Mouse (Mus musculus): ENCODE measurements around the gene Sh2b1. TPM values are rescaled to one million over a fixed set of nuclear protein-coding genes. Genes with fewer than 3 reads are reported as not detected.
"Not testable (repeated sequence)": the region's sequence is repeated elsewhere in the genome, so short reads cannot be mapped to it uniquely, and the experiment has no call there.

Sh2b1 gene
- 10 to 100 TPM; 47.1 to 47.6 TPM for total RNA-seq (2021)
- long read RNA-seq, experiment 1, partial matches to known transcripts: 11 of 66 reads
- long read RNA-seq, experiment 1, other reads (novel, unspliced or antisense): 49 of 66 reads
- long read RNA-seq, experiment 2, partial matches to known transcripts: 23 of 70 reads
- long read RNA-seq, experiment 2, other reads (novel, unspliced or antisense): 38 of 70 reads

DNA sequence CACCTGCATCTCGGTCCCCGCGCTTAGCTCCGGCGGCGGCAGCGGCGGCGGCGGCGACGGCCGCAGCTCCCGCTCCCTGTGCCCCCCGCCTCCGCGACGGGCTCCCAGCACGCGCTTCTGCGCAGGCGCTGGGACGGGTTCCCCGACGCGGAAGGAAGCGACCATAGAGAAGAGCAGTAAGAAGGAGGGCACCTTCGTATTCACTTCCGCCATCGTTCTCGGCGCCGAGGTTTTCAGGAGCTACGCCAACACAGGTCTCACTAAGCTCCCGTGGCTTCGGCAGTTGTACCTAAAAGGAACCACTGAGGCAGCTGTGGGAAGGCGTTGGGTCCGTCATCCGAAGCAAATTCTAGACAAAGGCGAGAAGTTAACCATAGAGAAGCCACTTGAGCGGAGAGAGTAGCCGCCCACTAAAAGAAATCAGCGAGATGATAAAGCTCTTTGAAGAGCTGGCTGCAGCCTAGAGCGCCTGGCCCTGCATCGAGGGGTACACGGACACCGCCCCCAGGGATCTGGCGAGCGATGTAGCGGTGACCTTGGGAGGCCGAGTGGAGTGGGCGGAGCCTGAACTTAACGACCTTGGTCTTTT is at the start of gene Sh2b1:
Sh2b1 (minus strand) TSS at position 432 of the 589 bp plus-strand sequence.
- intact Hi-C loops (cut with DNase I; ENCODE audit: low total_unique reads): no loop called here

DNA sequence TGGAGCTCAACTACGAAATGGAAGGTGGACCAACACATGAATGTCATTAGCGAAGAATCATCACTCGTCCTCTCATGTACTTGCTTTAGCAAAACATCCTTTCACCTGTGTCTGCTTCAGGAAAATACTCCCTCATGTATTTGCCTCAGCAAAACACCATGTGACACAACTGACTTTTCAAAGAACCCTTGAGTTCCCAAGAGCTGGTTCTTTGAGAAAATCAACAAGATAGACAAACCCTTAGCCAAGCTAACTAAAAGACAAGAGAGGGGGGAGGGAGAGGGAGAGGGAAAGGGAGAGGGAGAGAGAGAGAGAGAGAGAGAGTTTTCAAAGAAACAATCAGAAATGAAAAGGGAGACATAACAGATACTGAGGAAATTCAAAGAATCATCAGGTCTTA is 48.1 kb upstream of the Sh2b1 start:
- intact Hi-C loops (cut with DNase I; ENCODE audit: low total_unique reads): no loop called here
- no peak for DNase-seq

More for the DNA sequence above, at the start of gene Sh2b1:
- DNase-seq: peak; percentile 90

DNA sequence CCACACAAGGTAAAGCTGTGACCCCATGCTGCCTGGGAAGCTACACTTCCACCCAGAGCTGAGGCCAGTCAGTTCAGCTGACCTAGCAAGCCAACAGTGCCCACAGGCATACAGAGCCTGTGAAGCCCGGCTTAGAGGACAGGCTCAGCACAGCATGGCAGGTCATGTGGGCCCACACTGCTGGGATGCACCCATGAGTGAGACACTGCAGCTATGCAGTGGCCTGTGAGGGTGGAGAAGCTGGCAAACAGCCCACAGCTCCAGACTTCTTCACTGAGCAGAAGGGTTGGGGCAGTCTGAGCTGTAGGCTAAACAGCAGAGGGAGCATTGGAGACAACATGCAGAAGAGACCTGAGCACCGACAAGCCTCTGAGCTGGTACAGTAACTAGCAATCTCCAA is 44.3 kb upstream of the Sh2b1 start:
- intact Hi-C loops (cut with DNase I; ENCODE audit: low total_unique reads): no loop called here
- peak; percentile 47 for DNase-seq

DNA sequence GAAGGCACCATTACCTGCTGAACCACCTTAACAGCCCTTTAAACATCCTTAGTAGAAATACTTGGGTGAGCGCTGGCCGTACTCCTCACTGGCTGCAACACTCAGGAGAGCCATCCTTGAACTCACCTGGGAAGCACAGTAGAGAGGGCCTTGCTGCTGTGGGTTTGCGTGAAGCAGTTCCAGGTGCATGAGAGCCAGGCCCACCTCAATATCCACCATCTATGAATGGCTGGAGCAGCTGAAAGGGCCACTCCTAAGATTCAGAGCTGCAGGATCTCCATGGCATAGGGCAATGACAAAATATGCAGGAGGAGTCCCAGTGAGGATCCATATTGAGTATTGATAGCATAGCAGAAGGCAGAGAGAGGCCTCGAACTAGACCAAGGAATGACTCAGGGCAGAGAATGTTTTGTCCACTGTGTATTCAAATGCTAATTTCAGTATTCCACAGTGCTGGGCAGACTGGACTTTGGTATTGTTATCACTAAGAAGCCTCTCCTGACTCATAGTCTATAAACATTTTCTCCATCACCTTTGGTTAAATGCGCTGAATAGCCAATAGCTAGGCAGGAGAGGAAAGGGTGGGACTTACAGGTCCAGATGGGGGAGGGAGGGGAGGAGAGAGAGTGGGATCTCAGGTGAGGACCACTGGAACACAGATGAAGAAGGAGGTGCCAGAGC is 43.2 kb upstream of the Sh2b1 start:
- no peak for DNase-seq
- intact Hi-C loops (cut with DNase I; ENCODE audit: low total_unique reads): no loop called here

DNA sequence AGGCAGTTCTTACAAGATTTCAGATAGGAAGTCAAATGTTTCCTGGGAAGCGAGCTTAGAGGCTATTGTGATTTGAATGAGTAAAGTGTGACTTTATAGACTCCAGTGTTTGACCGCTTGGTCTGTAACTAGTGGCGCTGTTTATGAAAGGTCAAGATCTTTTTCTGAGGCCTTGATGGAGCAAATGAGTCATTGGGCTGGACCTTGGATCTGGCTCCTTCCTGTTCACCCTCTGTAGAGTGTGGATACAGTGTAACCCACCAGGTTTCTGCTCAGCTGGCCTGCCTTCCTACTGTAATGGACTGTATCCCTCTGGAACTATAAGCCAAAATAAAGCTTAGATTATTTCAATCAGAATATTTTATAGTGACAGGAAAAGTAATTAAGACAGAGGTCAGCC is 36.1 kb upstream of the Sh2b1 start:
- no peak for DNase-seq
- intact Hi-C loops (cut with DNase I; ENCODE audit: low total_unique reads): no loop called here

DNA sequence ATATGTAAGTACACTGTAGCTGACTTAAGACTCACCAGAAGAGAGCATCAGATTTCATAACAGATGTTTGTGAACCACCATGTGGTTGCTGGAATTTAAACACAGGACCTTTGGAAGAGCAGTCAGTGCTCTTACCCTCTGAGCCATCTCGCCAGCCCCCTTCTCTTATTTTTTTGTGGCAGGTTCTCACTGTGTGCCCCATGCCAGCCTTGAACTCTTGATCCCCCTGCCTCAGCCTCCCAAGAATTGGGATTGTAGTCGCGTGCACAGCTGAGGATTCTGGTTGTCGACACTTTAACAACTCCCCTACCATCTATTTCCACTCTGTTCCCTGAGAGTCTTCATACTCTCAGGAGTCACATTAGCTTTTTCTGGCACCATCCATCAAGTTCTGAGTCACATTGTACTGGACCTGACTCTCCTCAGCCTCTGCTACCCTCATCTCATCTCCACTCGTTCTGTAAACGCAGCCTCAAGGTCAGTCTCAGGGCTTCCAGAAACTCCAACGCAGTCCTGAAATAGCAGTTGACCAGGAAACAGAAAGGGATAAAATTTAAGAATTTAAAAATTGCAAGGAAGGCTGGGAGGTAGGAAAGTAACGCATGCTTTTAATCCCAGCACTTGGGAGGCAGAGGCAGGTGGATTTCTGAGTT is 32.0 kb upstream of the Sh2b1 start:
- no peak for DNase-seq
- intact Hi-C loops (cut with DNase I; ENCODE audit: low total_unique reads): no loop called here

DNA sequence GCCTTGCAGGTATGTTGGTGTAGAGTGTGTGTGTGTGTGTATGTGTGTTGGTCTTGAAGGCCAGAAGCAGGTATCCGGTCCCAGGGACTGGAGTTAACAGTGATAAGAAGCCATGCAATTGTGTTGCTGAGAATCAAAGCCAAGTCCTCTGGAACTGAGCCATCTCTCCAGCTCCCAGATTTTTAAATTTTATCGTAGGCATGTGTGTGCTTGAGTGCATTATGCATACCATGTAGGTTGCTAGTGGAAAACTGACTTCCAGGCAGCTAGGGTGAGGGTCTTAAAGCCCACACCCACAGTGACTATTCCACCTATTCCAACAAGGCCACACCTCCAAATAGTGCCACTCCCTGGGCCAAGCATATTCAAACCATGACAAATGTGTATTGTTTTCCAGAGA is 29.7 kb upstream of the Sh2b1 start:
- DNase-seq: no peak
- intact Hi-C loops (cut with DNase I; ENCODE audit: low total_unique reads): no loop called here

DNA sequence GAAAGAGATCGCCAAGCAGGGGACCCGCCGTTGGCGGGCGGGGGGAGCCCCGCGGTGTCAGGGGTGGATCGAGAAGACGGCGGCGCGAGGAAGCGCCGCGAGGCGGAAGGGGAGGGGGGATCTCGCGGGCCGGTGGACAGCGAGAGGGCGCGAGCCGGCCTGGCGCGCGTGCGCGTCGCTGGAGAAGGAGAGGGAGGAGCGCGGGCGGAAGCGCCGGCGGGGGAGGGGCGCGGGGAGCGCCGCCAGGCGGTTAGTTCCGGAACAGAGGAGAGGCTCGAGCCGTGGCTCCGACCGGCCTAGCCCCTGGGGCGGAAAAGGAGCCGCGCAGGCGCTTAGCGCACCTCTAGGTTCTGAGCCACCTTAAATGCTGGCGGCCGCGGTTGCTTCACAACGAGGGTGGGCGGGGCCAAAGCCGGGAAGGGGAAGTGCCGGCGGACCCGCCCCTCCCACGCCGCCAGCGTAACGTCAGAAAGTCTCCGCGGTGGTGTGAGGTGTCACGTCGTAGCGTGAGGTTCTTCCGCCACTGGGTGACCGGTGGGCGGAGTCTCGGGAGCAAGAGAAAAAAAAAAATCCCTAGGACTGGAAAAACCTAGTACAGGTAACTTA is 28.2 kb upstream of the Sh2b1 start, which contains the start of gene Atxn2l:
Atxn2l (minus strand) TSS at position 165 of the 606 bp plus-strand sequence.
- intact Hi-C loops (cut with DNase I; ENCODE audit: low total_unique reads): no loop called here
- DNase-seq: peak; percentile 99

DNA sequence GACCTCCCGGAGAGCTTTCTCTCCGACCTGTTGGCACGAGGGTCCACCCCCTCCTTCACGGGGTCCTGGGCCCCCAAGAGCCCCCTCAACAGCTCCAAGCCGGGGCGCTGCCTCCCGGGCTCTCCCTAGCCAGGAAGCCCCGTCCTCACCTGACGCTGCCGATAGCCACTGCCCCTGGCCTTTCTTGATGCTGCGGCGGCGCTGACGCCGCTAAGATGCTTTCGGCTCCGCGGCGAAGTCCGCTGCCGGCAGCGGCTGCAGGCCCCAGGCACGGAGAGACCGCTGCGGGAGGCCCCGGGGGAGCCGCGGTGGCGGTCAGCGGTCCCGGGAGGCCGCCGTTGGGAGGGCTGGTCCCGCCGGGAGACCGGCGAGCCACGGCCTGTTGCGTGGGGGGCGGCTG is 27.5 kb upstream of the Sh2b1 start:
- no peak for DNase-seq
- intact Hi-C loops (cut with DNase I; ENCODE audit: low total_unique reads): no loop called here

DNA sequence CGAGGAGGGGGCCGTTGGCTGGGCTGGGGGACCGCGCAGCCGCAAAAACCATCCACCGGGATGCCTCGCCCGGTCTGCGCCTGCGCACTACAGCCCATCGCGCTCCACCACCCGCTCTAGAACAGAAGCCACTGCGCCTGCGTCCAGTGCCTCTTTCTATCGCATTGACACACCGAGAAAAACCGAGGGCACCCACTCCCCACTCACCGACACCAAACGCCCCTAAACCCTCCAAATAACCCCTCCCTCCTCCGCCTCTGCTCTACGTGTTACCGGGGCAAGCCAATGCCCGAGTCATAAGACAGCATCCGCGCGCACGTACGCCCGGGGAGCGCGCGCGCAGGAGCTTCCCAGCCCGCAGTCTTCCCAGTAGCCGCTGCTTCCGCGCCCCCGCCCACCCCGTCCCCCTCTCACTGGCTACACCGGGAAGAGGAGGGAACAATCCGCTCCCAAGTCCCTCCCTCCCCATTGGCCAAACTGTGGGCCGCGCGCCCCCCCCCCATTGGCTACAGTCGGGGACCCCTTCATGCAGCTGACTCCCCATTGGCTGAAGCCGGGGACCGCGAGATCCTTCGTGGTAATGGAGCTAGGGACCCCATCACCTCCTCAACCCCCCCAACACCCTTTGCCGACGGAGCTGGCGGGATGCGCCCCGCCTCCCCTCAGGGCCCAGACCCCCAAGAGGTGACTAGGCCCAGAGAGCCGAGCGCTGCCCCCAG is 27.0 kb upstream of the Sh2b1 start:
- intact Hi-C loops (cut with DNase I; ENCODE audit: low total_unique reads): no loop called here
- DNase-seq: peak; percentile 94

DNA sequence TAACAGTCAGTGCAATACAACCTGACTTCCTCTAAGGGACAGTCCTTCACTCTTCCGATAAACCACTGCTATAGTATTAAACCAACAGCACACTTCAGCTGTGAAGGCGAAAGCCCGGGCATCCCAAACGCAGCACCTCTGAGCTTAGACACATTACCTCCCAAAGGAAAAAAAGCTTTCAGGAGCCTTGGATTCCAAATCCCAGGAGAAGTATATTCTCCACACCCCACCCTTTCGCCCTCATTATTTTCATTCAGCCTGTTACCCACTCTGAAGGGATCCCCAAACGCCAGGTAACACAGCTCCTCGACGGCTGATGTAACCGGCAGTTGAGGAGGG is 26.4 kb upstream of the Sh2b1 start:
- intact Hi-C loops (cut with DNase I; ENCODE audit: low total_unique reads): no loop called here
- no peak for DNase-seq

DNA sequence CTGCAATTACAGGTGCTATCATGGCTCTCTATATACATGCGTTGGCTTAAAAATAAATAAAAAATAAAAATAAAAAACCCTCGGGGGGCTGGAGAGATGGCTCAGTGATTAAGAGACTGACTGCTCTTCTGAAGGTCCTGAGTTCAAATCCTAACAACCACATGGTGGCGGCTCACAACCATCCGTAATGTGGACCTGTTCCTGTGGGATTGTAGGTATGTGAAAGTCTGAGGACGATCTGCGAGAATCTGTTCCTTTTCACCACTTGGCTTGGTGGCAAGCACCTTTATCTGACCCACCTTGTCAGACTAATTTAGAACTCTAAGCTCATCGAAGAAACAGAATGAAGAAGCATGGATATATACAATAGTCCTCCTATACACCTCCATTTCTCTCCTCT is 24.2 kb upstream of the Sh2b1 start:
- DNase-seq: no peak
- intact Hi-C loops (cut with DNase I; ENCODE audit: low total_unique reads): no loop called here

DNA sequence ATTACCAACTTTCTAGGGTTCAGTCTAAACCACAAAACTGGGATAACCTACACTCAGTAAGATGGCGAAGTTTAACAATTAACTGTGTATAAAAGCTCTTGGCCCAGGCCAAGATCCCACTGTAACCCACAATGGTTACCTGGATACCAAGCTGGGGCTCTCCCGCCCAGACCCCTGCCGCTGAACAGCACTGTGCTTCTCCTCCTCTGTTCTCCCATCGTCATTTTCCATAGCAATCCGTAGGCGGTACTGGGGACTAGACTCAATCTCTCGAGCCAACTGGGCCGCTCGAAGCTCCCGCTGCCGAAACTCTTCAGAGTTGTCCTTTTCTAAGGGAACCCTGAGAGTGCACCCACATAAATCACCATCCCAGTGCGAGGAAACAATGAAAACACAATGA is 22.7 kb upstream of the Sh2b1 start:
- DNase-seq: no peak
- intact Hi-C loops (cut with DNase I; ENCODE audit: low total_unique reads): no loop called here

DNA sequence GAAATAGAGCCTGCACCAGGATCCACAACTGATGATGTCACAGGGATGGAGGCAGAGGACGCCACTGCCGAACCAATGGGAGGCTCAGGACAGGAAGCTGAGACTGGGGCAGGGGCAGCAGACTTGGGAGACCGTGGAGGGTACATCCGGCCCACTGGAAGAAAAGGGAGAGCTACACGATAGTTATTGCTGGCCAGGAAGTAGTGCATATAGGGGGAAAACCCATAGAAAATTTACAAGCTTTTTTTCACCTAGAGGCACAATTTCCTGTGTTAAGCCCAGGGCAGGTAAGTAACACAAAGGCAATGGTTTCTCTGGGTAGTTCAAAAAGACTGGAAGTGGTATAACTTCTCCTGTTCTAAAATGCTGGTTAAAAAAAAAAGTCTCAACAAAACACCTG is 21.3 kb upstream of the Sh2b1 start:
- intact Hi-C loops (cut with DNase I; ENCODE audit: low total_unique reads): no loop called here
- DNase-seq: no peak

DNA sequence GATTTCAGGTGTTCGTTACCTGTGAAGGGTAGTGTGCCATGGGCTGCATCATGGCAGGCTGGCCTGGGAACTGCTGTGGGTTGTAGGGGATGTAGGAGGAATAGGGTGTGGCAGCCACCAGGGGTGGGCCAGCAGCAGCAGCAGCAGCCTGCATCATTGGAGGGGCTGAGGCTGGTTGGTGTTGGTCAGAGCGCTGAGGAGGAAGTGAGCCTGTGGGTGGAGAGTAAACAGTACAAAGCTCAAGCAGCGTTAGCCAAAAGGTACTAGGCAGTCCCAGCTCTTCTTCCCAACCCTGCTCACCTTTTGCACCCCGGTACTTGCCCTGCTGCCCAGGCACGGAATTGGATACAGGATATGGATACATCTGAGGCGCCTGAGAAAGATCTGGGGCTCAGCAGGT is 18.9 kb upstream of the Sh2b1 start:
- DNase-seq: no peak
- intact Hi-C loops (cut with DNase I; ENCODE audit: low total_unique reads): no loop called here

DNA sequence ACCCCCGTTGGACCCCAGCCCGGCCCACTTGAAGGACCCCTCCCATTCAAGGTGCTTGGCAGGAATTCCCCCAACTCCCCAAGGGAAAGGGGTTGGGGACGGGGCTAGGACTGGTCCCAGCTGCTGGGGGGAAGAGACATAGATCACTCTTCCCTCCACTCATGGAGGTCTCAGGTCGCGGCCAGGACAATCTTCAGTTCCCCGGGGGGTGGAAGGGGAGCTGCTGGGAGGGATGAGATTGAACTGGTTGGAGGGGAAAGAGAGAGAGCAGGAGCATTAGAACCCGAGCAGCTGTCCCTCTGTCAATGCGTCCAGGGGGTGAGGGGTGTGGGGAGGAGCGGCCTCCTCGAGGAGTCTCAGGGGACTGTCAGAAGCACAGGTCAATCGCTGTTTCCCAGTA is 16.7 kb upstream of the Sh2b1 start:
- no peak for DNase-seq
- intact Hi-C loops (cut with DNase I; ENCODE audit: low total_unique reads): no loop called here

DNA sequence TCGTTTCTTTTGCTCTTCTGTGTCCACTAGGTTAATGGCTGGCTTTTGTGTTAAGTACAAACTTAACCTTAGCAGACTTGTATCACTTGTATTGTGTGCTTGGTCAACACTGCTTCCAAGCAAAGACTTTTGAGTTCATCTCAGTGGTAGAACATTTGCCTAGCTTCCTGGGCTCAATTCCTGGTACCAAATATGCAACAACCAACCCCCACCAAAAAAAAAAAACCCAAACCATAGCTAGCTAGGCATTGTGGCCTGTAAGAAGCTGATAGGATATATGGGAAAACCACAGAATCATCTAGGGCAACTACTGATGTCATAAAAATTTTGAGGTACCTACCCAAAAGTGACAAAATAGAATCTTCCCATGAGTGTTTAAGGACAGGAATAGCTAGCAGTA is 15.8 kb upstream of the Sh2b1 start:
- no peak for DNase-seq
- intact Hi-C loops (cut with DNase I; ENCODE audit: low total_unique reads): no loop called here

DNA sequence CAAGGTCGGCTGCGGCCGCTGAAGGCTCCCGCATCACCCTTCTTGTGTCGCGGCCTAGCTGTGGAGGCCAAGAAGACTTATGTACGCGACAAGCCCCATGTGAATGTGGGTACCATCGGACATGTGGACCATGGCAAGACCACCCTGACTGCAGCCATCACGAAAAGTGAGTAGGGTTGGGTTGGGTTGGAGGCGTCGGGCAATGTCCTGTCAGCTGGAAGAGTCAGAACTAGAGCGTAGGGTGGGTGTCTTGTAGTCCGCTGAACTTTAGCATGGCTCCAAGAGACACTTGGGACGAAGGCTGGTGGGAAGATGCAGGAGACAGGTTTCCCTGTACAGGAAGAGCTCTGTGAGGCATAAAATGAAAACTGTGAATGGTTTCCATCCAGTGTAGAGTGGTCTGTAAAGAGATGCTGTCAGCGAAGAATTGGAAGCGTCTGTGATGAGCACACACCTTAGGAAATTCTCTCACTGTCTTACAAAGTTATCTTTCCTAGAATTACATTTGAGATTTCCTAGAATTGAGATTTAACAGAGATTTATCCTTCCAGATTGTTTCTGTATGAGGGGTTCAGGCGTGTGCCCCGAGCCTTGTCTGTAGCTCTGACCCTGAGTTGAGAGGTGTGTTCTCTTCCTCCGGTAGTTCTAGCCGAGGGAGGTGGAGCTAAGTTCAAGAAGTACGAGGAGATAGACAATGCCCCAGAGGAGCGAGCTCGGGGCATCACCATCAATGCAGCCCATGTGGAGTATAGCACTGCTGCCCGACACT is 12.6 kb upstream of the Sh2b1 start:
- intact Hi-C loops (cut with DNase I; ENCODE audit: low total_unique reads); DNase-seq: not testable (repeated sequence)

DNA sequence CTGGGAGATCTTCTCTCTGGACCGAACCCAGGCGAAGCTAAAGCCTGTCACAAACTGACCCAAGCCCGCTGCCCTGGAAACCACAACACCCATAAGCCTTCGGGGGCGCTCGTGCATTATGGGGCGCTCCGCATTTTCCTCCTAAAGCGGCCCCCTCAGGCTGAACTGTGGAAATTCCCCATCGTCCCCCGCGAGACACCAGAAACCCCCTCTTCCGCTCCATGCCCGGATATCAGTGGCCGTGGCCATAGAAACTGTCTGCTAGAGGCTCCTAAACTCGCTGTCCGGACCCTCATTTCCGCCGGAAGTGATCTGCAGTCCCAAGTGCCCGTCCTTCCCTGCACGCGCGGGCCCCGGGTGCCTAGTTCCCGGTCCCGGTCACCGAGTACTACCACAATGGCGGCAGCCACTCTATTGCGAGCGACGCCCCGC is 11.8 kb upstream of the Sh2b1 start, which contains the start of gene Tufm:
Tufm (plus strand) TSS at position 310 of the 432 bp plus-strand sequence.
- intact Hi-C loops (cut with DNase I; ENCODE audit: low total_unique reads): no loop called here
- peak; percentile 96 for DNase-seq
